In the genomic region with DNA sequence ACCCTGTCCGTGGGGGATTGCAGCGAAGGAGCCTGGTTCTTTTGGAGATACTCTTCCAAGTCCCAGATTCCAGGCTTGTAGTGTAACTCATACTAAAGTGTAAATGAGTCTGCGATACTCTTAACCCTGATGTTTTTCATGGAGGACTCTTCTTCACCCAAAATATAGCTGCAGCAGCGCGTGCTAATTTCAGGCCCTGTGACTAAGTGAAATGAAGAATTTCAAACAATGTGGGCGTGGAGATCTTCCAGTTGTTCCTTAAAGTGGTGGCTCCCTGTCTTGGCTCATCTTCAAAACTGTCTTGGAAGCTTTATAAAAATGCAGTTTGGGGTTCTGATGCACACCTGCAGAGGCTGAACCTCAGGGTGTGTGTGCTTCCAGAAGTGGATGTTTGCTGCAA, we compare ENCODE assay signal across 27 mouse cellular contexts. TPM values are rescaled to one million over a fixed set of nuclear protein-coding genes. Genes with fewer than 3 reads are reported as not detected.
"Had no signal": no experiment of that assay in that cellular context is flagged by ENCODE, and none has a peak within 500 bp of the region (broad histone marks: within the 10 kb centered on the region; RNA-seq: fewer than 3 reads in every experiment).

No protein-coding gene starts in this region.

- H3K9ac ChIP-seq: limb, embryonic 13.5 days; liver, embryonic 12.5 days; liver, embryonic 15.5 days; lung, embryonic 15.5 days; midbrain, embryonic 13.5 days; neural tube, embryonic 13.5 days; stomach, embryonic 15.5 days had no signal

- H3K9me3 ChIP-seq: limb, embryonic 10.5 days; limb, embryonic 13.5 days; liver, embryonic 12.5 days; liver, embryonic 15.5 days; lung, embryonic 15.5 days; midbrain, embryonic 13.5 days; neural tube, embryonic 13.5 days; stomach, embryonic 15.5 days had no signal

- H3K4me3 ChIP-seq: left cerebral cortex, adult 2 months; limb, embryonic 10.5 days; limb, embryonic 13.5 days; liver, embryonic 12.5 days; liver, embryonic 15.5 days; lung, embryonic 15.5 days; megakaryocyte, embryonic 14.5 days; midbrain, embryonic 10.5 days; midbrain, embryonic 13.5 days; myocyte; neural tube, embryonic 13.5 days; stomach, embryonic 15.5 days had no signal

- H3K27me3 ChIP-seq: limb, embryonic 13.5 days; lung, embryonic 15.5 days; neural tube, embryonic 13.5 days; stomach, embryonic 15.5 days had no signal

- H3K4me2 ChIP-seq: limb, embryonic 13.5 days; liver, embryonic 12.5 days; liver, embryonic 15.5 days; lung, embryonic 15.5 days; midbrain, embryonic 13.5 days; neural tube, embryonic 13.5 days; stomach, embryonic 15.5 days had no signal

- H3K36me3 ChIP-seq: limb, embryonic 10.5 days; limb, embryonic 13.5 days; liver, embryonic 12.5 days; liver, embryonic 15.5 days; lung, embryonic 15.5 days; midbrain, embryonic 10.5 days; midbrain, embryonic 13.5 days; neural tube, embryonic 13.5 days; stomach, embryonic 15.5 days had no signal

- H3K4me1 ChIP-seq: limb, embryonic 10.5 days; limb, embryonic 13.5 days; liver, embryonic 12.5 days; liver, embryonic 15.5 days; lung, embryonic 15.5 days; megakaryocyte, embryonic 14.5 days; midbrain, embryonic 10.5 days; midbrain, embryonic 13.5 days; neural tube, embryonic 13.5 days; stomach, embryonic 15.5 days had no signal

- H3K27ac ChIP-seq: kidney, postnatal 0 days; left cerebral cortex, adult 2 months; limb, embryonic 10.5 days; limb, embryonic 13.5 days; liver, embryonic 12.5 days; liver, embryonic 15.5 days; lung, embryonic 15.5 days; midbrain, embryonic 10.5 days; midbrain, embryonic 13.5 days; neural tube, embryonic 13.5 days; stomach, embryonic 15.5 days had no signal

- DNase-seq: kidney, adult 2 months; kidney, postnatal 25 days; layer of hippocampus, postnatal 36 days; liver; lung, adult 18-20 months; lung, postnatal 10 days; lung, postnatal 36 days; right cerebral cortex, postnatal 25 days; spleen, adult 18-20 months; thymus, adult 18-20 months; thymus, postnatal 36 days had no signal

- ATAC-seq: liver, embryonic 12.5 days; midbrain, embryonic 13.5 days; midbrain, embryonic 16.5 days had no signal

RNA-seq across cellular contexts. Expression of a gene that starts 5.8 kb away (rescaled TPM):
- total RNA-seq: left cerebral cortex, adult 2 months; monocyte, adult 5-6 weeks; neutrophil, adult 5-6 weeks had no signal
- polyA plus RNA-seq: kidney, postnatal 0 days; midbrain, embryonic 10.5 days had no signal

RNA-seq across cellular contexts. Expression of a gene that starts 7.2 kb away (rescaled TPM):
- total RNA-seq: neutrophil, adult 5-6 weeks had no signal
